Mouse (Mus musculus) heart, postnatal 0 days (tissue): ENCODE measurements around the gene Sgpp2.

Experiments used
- CTCF ChIP-seq: IDR thresholded peaks from 2 replicates; pipeline ENCODE4 v1.5.1; 2016; ENCODE audit warnings: antibody characterized with exemption, control low read depth, low read depth
- EP300 ChIP-seq: IDR thresholded peaks from 2 replicates; pipeline ENCODE4 v1.6.1; 2016; ENCODE audit warnings: antibody characterized with exemption, low read depth

GRCm38 (mm10) chr1:78272915-78273314, 37.2 kb upstream of the Sgpp2 start:
- TF ChIP-seq CTCF (no peak), EP300 (no peak)
